Mouse (Mus musculus) lung, postnatal 25 days (tissue): ENCODE results near the gene Fgf2.

Experiments used
- DNase-seq: peaks from one replicate; pipeline ENCODE4 v3.0.0; 2022; ENCODE audit warnings: low spot score

The Fgf2 gene

GRCm38 (mm10) chr3:37354737-37355136 is 6.6 kb downstream of the Fgf2 start:
- DNase-seq: peak; percentile 41

GRCm38 (mm10) chr3:37360729-37361128 is 12.6 kb downstream of the Fgf2 start:
- DNase-seq: peak; percentile 29

- DNase-seq: no peak
Measured at GRCm38 (mm10) chr3:37365144-37365543, 17.0 kb downstream of the Fgf2 start.

- peak; percentile 28 for DNase-seq
Measured at GRCm38 (mm10) chr3:37365976-37366375, 17.8 kb downstream of the Fgf2 start.

GRCm38 (mm10) chr3:37366381-37367053 is 18.4 kb downstream of the Fgf2 start:
- DNase-seq: no peak

GRCm38 (mm10) chr3:37370407-37370806 is 22.3 kb downstream of the Fgf2 start:
- no peak for DNase-seq

- DNase-seq: no peak
Measured at GRCm38 (mm10) chr3:37373712-37374111, 25.6 kb downstream of the Fgf2 start.

GRCm38 (mm10) chr3:37377926-37378325 is 29.8 kb downstream of the Fgf2 start:
- no peak for DNase-seq

- peak; percentile 53 for DNase-seq
Measured at GRCm38 (mm10) chr3:37378412-37378811, 30.3 kb downstream of the Fgf2 start.

- DNase-seq: no peak
Measured at GRCm38 (mm10) chr3:37379201-37379600, 31.1 kb downstream of the Fgf2 start.

- peak; percentile 81 for DNase-seq
Measured at GRCm38 (mm10) chr3:37379930-37380881, 32.1 kb downstream of the Fgf2 start.

GRCm38 (mm10) chr3:37381457-37381856 is 33.3 kb downstream of the Fgf2 start:
- DNase-seq: no peak

- DNase-seq: no peak
Measured at GRCm38 (mm10) chr3:37383096-37383765, 35.1 kb downstream of the Fgf2 start.

- no peak for DNase-seq
Measured at GRCm38 (mm10) chr3:37387310-37387709, 39.2 kb downstream of the Fgf2 start.

GRCm38 (mm10) chr3:37396930-37397608 is 48.9 kb downstream of the Fgf2 start:
- no peak for DNase-seq

- DNase-seq: no peak
Measured at GRCm38 (mm10) chr3:37397646-37398045, 49.5 kb downstream of the Fgf2 start.

- peak; percentile 53 for DNase-seq
Measured at GRCm38 (mm10) chr3:37398661-37399395, 50.7 kb downstream of the Fgf2 start.

GRCm38 (mm10) chr3:37401729-37402610 is 53.8 kb downstream of the Fgf2 start:
- peak; percentile 29 for DNase-seq

- DNase-seq: no peak
Measured at GRCm38 (mm10) chr3:37407598-37407997, 59.5 kb downstream of the Fgf2 start.

GRCm38 (mm10) chr3:37413446-37413845 is 65.3 kb downstream of the Fgf2 start:
- DNase-seq: no peak
